Mouse (Mus musculus): ENCODE results near the gene Trmt112. TPM values are rescaled to one million over a fixed set of nuclear protein-coding genes. Genes with fewer than 3 reads are reported as not detected.

Trmt112 gene
- polyA plus RNA-seq, 1 experiment from 2014 or later, result 95.3 TPM

DNA sequence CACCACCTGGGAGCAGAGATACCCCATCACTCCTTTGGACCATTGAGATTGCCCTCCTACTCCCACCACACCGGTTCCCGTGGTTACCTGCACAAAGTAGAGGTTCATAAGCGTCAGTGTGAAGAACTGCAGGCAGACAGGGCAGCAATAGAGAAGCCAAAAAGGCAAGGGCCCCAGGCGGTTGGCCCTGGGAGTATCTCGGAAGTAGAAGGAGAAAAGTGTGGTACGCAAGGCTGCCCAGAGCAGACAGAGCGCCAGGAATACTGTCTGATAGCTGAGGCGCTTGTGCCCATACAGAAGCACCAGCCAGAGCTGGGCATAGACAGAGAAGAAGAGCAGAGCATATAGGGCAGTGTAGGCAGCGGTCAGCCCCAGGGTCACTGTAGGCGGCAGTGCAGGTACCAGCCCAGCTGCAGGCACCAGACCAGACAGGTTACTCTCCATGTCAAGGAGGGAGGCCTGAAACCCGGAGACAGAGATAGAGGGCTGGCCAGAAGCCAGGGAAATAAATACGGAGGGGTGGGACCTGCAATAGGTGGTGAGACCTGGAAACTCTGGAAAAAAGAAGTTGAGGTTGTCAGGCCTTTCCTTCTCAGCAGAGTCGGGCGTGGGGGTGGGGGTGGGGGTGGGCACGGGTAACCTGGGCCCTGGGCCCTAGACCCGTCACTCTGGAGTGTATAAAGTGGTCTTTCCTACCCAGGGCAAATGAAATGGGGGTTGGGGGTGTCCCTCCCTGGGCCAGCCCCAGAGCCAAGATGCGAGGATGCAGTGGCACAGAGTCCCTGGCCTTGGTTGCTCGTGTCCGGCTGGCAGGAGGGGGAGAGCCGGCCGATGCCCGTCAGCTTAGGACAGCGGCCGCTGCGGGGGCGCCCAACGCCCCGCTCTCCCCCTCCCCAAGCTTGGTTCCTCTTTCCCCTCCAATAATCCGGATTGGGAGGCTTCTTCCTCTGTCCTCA lies 31.2 kb downstream of the Trmt112 start:
- peaks cover 6% of the 10 kb centered on the region for H3K27me3 ChIP-seq (ENCODE audit: control insufficient read depth, insufficient read depth, low read depth, low read length)
- peak overlapping the region; percentile 98 for H3K27ac ChIP-seq (ENCODE audit: low read length)
- peak overlapping the region; percentile 99 for H3K4me2 ChIP-seq (ENCODE audit: low read length)
- H3K4me1 ChIP-seq (ENCODE audit: control insufficient read depth, insufficient read depth, low read length), result peaks cover 30% of the 10 kb centered on the region
- peak overlapping the region; percentile 99 for H3K9ac ChIP-seq (ENCODE audit: low read depth, low read length)
- H3K4me3 ChIP-seq (ENCODE audit: low read depth, low read length), result peak overlapping the region; percentile 89
- H3K9me3 ChIP-seq (replicated peaks; ENCODE audit: control insufficient read depth, low read length, poor library complexity, severe bottlenecking), result no peaks in the 10 kb centered on the region
- ATAC-seq, result peak; percentile 8; the same call in 1 of the 2 replicates
- 21% methylated on average over 28 of the region's 29 CpGs for WGBS
- no peaks in the 10 kb centered on the region for H3K36me3 ChIP-seq (ENCODE audit: control insufficient read depth, insufficient read depth, low read length)

GRCm38 (mm10) chr19:6941372-6942248 lies 32.1 kb downstream of the Trmt112 start, which contains the start of gene Bad:
TSS of gene Bad (plus strand) at chr19:6941861.
- Histone ChIP-seq H3K4me2 (ENCODE audit: low read length) (peak within 1 kb of the TSS; percentile 99), H3K36me3 (ENCODE audit: control insufficient read depth, insufficient read depth, low read length) (no peaks in the 10 kb centered on the region), H3K4me3 (ENCODE audit: low read depth, low read length) (peak within 1 kb of the TSS; percentile 89), H3K27ac (ENCODE audit: low read length) (peak within 1 kb of the TSS; percentile 98), H3K4me1 (ENCODE audit: control insufficient read depth, insufficient read depth, low read length) (peaks cover 30% of the 10 kb centered on the region), H3K9me3 (replicated peaks; ENCODE audit: control insufficient read depth, low read length, poor library complexity, severe bottlenecking) (no peaks in the 10 kb centered on the region), H3K27me3 (ENCODE audit: control insufficient read depth, insufficient read depth, low read depth, low read length) (no peaks in the 10 kb centered on the region), H3K9ac (ENCODE audit: low read depth, low read length) (peak within 1 kb of the TSS; percentile 99)
- ATAC-seq, result peak; percentile 89
- WGBS, result under 1% methylated on average over 77 of the region's 83 CpGs

GRCm38 (mm10) chr19:6942249-6942691 lies 32.8 kb downstream of the Trmt112 start, which contains the start of gene Gpr137:
TSS of gene Gpr137 (minus strand) at chr19:6942480.
- no peaks in the 10 kb centered on the region for H3K27me3 ChIP-seq (ENCODE audit: control insufficient read depth, insufficient read depth, low read depth, low read length)
- H3K4me3 ChIP-seq (ENCODE audit: low read depth, low read length), result peak within 1 kb of the TSS; percentile 89
- peak within 1 kb of the TSS; percentile 99 for H3K9ac ChIP-seq (ENCODE audit: low read depth, low read length)
- peaks cover 30% of the 10 kb centered on the region for H3K4me1 ChIP-seq (ENCODE audit: control insufficient read depth, insufficient read depth, low read length)
- peak within 1 kb of the TSS; percentile 98 for H3K27ac ChIP-seq (ENCODE audit: low read length)
- no peaks in the 10 kb centered on the region for H3K9me3 ChIP-seq (replicated peaks; ENCODE audit: control insufficient read depth, low read length, poor library complexity, severe bottlenecking)
- peak within 1 kb of the TSS; percentile 99 for H3K4me2 ChIP-seq (ENCODE audit: low read length)
- ATAC-seq, result peak; percentile 88
- WGBS, result under 1% methylated on average over 27 of the region's 27 CpGs
- H3K36me3 ChIP-seq (ENCODE audit: control insufficient read depth, insufficient read depth, low read length), result no peaks in the 10 kb centered on the region

DNA sequence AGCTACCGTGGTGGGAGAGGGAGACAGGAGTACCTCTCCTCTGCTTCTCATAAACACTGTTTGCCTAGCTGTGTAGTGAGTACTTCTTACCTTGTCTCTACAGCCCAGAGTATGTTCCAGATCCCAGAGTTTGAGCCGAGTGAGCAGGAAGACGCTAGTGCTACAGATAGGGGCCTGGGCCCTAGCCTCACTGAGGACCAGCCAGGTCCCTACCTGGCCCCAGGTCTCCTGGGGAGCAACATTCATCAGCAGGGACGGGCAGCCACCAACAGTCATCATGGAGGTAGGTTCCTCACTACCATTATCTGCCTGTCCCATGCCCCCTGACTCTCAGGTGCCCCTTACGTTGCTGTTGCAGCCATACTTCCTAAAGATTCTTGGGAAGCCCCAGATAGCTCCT lies 33.3 kb downstream of the Trmt112 start:
- Histone ChIP-seq H3K4me1 (ENCODE audit: control insufficient read depth, insufficient read depth, low read length) (peaks cover 30% of the 10 kb centered on the region), H3K9ac (ENCODE audit: low read depth, low read length) (peak overlapping the region; percentile 99), H3K36me3 (ENCODE audit: control insufficient read depth, insufficient read depth, low read length) (no peaks in the 10 kb centered on the region), H3K4me2 (ENCODE audit: low read length) (peak overlapping the region; percentile 99), H3K27me3 (ENCODE audit: control insufficient read depth, insufficient read depth, low read depth, low read length) (no peaks in the 10 kb centered on the region), H3K4me3 (ENCODE audit: low read depth, low read length) (peak overlapping the region; percentile 89), H3K9me3 (replicated peaks; ENCODE audit: control insufficient read depth, low read length, poor library complexity, severe bottlenecking) (no peaks in the 10 kb centered on the region), H3K27ac (ENCODE audit: low read length) (peak overlapping the region; percentile 98)
- peak; percentile 9; the same call in 1 of the 2 replicates for ATAC-seq
- 31% methylated on average over 5 of the region's 5 CpGs for WGBS

DNA sequence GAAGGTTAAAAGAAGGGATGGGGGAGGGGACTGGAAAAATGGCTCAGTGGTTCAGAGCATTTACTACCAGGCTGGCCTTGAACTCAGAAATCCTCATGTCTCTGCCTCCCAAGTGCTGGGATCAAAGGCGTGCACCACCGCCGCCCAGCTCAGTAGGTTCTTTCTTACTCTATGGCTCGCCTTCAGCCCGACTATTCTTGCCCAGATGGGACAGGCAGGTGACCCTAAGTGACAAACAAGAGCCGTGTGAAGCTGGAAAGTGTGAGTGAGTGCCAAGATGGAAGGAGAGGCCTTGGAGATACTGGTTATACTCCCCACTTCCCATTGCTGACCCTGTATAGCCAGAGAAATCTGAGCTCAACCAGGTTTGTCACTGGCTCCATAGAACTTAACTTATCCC lies 34.2 kb downstream of the Trmt112 start:
- peaks cover 27% of the 10 kb centered on the region for H3K4me1 ChIP-seq (ENCODE audit: control insufficient read depth, insufficient read depth, low read length)
- no peaks in the 10 kb centered on the region for H3K27me3 ChIP-seq (ENCODE audit: control insufficient read depth, insufficient read depth, low read depth, low read length)
- no peaks in the 10 kb centered on the region for H3K9me3 ChIP-seq (replicated peaks; ENCODE audit: control insufficient read depth, low read length, poor library complexity, severe bottlenecking)
- no peak overlapping the region for H3K9ac ChIP-seq (ENCODE audit: low read depth, low read length)
- no peak overlapping the region for H3K4me3 ChIP-seq (ENCODE audit: low read depth, low read length)
- no peak overlapping the region for H3K27ac ChIP-seq (ENCODE audit: low read length)
- H3K4me2 ChIP-seq (ENCODE audit: low read length), result 0 out of 2 replicates have a peak overlapping the region, but pooled peaks have one; percentile 1
- WGBS, result 91% methylated on average over 6 of the region's 6 CpGs
- no peaks in the 10 kb centered on the region for H3K36me3 ChIP-seq (ENCODE audit: control insufficient read depth, insufficient read depth, low read length)
- no peak for ATAC-seq

DNA sequence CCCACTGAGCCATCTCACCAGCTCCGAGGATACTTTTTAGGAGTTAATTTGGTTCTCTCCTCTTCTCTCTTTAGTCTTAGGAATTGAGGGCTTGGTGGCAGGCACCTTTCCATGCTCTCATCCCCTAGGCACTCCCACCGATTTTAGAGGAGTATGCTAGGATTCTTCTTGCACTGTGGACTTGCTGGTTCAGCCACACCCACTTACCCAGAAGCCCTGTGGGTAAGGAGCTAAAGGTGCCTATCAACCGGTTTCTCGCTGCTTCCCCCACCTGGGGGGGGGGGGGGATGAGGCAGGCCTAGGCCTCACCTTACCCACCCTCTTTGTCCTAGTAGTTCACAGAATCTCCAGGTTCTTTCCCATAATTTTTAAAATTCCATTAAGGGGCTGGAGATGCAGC lies 38.2 kb downstream of the Trmt112 start:
- H3K9me3 ChIP-seq (replicated peaks; ENCODE audit: control insufficient read depth, low read length, poor library complexity, severe bottlenecking), result no peaks in the 10 kb centered on the region
- no peaks in the 10 kb centered on the region for H3K27me3 ChIP-seq (ENCODE audit: control insufficient read depth, insufficient read depth, low read depth, low read length)
- no peak for ATAC-seq
- no peak overlapping the region for H3K9ac ChIP-seq (ENCODE audit: low read depth, low read length)
- no peaks in the 10 kb centered on the region for H3K36me3 ChIP-seq (ENCODE audit: control insufficient read depth, insufficient read depth, low read length)
- H3K4me2 ChIP-seq (ENCODE audit: low read length), result no peak overlapping the region
- no peak overlapping the region for H3K27ac ChIP-seq (ENCODE audit: low read length)
- H3K4me1 ChIP-seq (ENCODE audit: control insufficient read depth, insufficient read depth, low read length), result peaks cover 18% of the 10 kb centered on the region
- H3K4me3 ChIP-seq (ENCODE audit: low read depth, low read length), result no peak overlapping the region
- WGBS, result 55% methylated on average over 4 of the region's 4 CpGs

DNA sequence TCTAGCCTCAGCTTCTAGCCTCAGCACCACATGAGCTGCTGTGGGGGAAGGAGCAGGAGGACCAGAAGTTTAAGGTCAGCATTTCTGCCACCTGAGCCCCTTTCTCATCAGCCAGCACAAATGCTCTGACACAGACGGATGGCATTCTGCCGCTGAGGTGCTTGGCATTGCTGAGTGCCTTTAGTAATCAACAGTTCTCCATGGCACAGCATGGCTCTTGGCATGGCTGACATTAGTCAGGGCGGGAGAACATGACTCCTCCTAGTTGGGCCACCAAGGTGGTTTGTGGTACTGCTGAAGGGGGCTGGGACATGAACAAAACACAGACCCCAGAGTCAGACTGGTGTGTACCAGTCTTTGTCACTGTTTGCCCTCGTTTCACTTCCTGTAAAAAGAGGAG lies 38.7 kb downstream of the Trmt112 start:
- Histone ChIP-seq H3K36me3 (ENCODE audit: control insufficient read depth, insufficient read depth, low read length) (no peaks in the 10 kb centered on the region), H3K4me2 (ENCODE audit: low read length) (no peak overlapping the region), H3K27me3 (ENCODE audit: control insufficient read depth, insufficient read depth, low read depth, low read length) (no peaks in the 10 kb centered on the region), H3K4me1 (ENCODE audit: control insufficient read depth, insufficient read depth, low read length) (peaks cover 17% of the 10 kb centered on the region), H3K9me3 (replicated peaks; ENCODE audit: control insufficient read depth, low read length, poor library complexity, severe bottlenecking) (no peaks in the 10 kb centered on the region), H3K9ac (ENCODE audit: low read depth, low read length) (no peak overlapping the region), H3K4me3 (ENCODE audit: low read depth, low read length) (no peak overlapping the region), H3K27ac (ENCODE audit: low read length) (no peak overlapping the region)
- ATAC-seq, result no peak
- WGBS, result 94% methylated on average over 4 of the region's 4 CpGs

DNA sequence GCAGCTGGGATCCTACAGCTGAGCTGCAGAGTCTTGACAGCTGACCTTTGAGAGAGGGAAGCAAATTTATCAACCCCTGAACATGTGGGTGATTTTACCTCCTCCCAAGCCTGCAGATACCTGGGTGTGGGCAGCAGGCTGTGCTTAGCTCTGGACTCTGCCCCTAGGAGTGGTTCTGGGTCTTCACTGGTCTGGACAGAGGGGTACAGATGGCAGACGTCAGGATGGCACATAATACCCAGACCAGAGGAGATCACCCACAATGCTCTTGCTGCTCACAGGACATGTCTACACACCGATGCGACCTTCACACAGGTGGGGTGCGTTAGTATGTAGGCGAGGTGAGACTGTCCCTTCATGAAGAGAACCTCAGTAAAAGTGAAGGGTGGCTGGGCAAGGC lies 40.0 kb downstream of the Trmt112 start:
- H3K9me3 ChIP-seq (replicated peaks; ENCODE audit: control insufficient read depth, low read length, poor library complexity, severe bottlenecking), result no peaks in the 10 kb centered on the region
- H3K27ac ChIP-seq (ENCODE audit: low read length), result no peak overlapping the region
- no peak overlapping the region; the same call in 1 of the 2 replicates for H3K9ac ChIP-seq (ENCODE audit: low read depth, low read length)
- ATAC-seq, result no peak
- no peak overlapping the region for H3K4me2 ChIP-seq (ENCODE audit: low read length)
- H3K27me3 ChIP-seq (ENCODE audit: control insufficient read depth, insufficient read depth, low read depth, low read length), result no peaks in the 10 kb centered on the region
- H3K4me3 ChIP-seq (ENCODE audit: low read depth, low read length), result no peak overlapping the region
- H3K4me1 ChIP-seq (ENCODE audit: control insufficient read depth, insufficient read depth, low read length), result peaks cover 17% of the 10 kb centered on the region
- 85% methylated on average over 5 of the region's 5 CpGs for WGBS
- H3K36me3 ChIP-seq (ENCODE audit: control insufficient read depth, insufficient read depth, low read length), result no peaks in the 10 kb centered on the region
